Mouse (Mus musculus) heart, adult 9 months (tissue): ENCODE measurements around the gene Chrna9.

Source experiments
- DNase-seq, 2 experiments: peaks; one replicate each; pipeline ENCODE4 v3.0.0; 2022; ENCODE audit warnings: low spot score in 2 of 2

Chrna9 gene

GRCm38 (mm10) chr5:65934783-65935182, at the start of gene Chrna9:
TSS of gene Chrna9 (plus strand) at chr5:65934921.
- no peak for DNase-seq

GRCm38 (mm10) chr5:65885699-65886443, 48.9 kb upstream of the Chrna9 start:
- no peak for DNase-seq

- DNase-seq = no peak
Observed at GRCm38 (mm10) chr5:65888102-65888501, 46.6 kb upstream of the Chrna9 start.

- DNase-seq = no peak
Observed at GRCm38 (mm10) chr5:65888998-65889397, 45.7 kb upstream of the Chrna9 start.

GRCm38 (mm10) chr5:65891251-65891826, 43.4 kb upstream of the Chrna9 start:
- DNase-seq = no peak

- DNase-seq = no peak
Observed at GRCm38 (mm10) chr5:65895121-65895692, 39.5 kb upstream of the Chrna9 start.

GRCm38 (mm10) chr5:65895764-65896163, 39.0 kb upstream of the Chrna9 start:
- no peak for DNase-seq

GRCm38 (mm10) chr5:65897731-65898130, 37.0 kb upstream of the Chrna9 start:
- no peak for DNase-seq

- DNase-seq = no peak
Observed at GRCm38 (mm10) chr5:65898683-65899082, 36.0 kb upstream of the Chrna9 start.

GRCm38 (mm10) chr5:65900113-65900512, 34.6 kb upstream of the Chrna9 start:
- no peak for DNase-seq

- peak in 1 of 2 experiments; percentile 8 for DNase-seq
Observed at GRCm38 (mm10) chr5:65900862-65901265, 33.9 kb upstream of the Chrna9 start.

- DNase-seq = no peak
Observed at GRCm38 (mm10) chr5:65901868-65902418, 32.8 kb upstream of the Chrna9 start.

GRCm38 (mm10) chr5:65902811-65903210, 31.9 kb upstream of the Chrna9 start:
- DNase-seq = no peak

GRCm38 (mm10) chr5:65904476-65904875, 30.2 kb upstream of the Chrna9 start:
- DNase-seq = no peak

- no peak for DNase-seq
Observed at GRCm38 (mm10) chr5:65908751-65909150, 26.0 kb upstream of the Chrna9 start.

- DNase-seq = no peak
Observed at GRCm38 (mm10) chr5:65909321-65909720, 25.4 kb upstream of the Chrna9 start.

GRCm38 (mm10) chr5:65910398-65910797, 24.3 kb upstream of the Chrna9 start:
- no peak for DNase-seq

- DNase-seq = no peak
Observed at GRCm38 (mm10) chr5:65911676-65912075, 23.0 kb upstream of the Chrna9 start.

GRCm38 (mm10) chr5:65912201-65912600, 22.5 kb upstream of the Chrna9 start:
- no peak for DNase-seq

GRCm38 (mm10) chr5:65913126-65913525, 21.6 kb upstream of the Chrna9 start:
- DNase-seq = no peak

GRCm38 (mm10) chr5:65914342-65914741, 20.4 kb upstream of the Chrna9 start:
- no peak for DNase-seq

- no peak for DNase-seq
Observed at GRCm38 (mm10) chr5:65916930-65917329, 17.8 kb upstream of the Chrna9 start.

- DNase-seq = no peak
Observed at GRCm38 (mm10) chr5:65918601-65919000, 16.1 kb upstream of the Chrna9 start.
